Mouse (Mus musculus): ENCODE measurements around the gene Limd1.

DNA sequence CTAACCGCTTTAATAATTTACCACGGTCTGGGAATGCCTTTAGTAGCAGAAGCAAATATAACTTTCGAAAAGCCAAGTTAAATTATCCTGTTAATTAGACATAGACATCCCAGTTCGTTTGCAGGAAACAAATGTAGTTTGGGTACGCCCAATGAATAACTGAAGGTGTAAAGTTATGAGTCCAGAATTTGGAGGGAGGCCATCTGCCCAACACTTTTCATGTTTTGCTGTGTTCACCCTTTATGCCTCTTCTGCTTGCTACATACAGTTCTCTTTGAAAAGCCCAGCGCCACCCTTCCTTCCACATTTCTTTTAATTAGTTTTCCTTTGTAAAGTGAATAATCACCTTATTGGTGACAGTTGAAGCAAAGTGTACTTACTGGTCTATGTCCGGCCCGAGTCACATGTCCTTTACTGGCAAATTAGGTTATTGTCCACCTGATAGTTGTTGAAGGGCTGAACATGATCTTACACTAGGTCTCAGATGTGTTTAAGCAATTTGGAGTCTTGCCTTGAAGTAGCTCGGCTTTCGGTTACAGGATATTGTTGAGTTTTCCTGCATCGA, 52.1 kb downstream of the Limd1 start:
- no peak for TF ChIP-seq CTCF (IDR thresholded peaks at IDR 0.05; ENCODE audit: borderline replicate concordance, extremely low read depth, insufficient read depth, insufficient read length)
- no peak for TF ChIP-seq POLR2A (IDR thresholded peaks at IDR 0.05; ENCODE audit: borderline replicate concordance, extremely low read depth, insufficient read depth, insufficient read length, poor library complexity, severe bottlenecking)

Measured in brain, embryonic 14.5 days (tissue).